Mouse (Mus musculus) myocyte (in vitro differentiated cells): ENCODE measurements at regions not wholly inside any gene's neighbourhood (a gene's known extent, or its start where the extent isn't known, plus 50 kb on each side); places are given as distances from the start of the nearest gene placed in this dataset.

Experiments used
- CEBPB ChIP-seq: IDR thresholded peaks from 2 replicates; pipeline ENCODE4 v1.6.1; 2011; ENCODE audit warnings: mild to moderate bottlenecking, moderate library complexity; ENCODE audit not compliant: poor library complexity, insufficient read depth, severe bottlenecking
- E2F4 ChIP-seq: IDR thresholded peaks from one replicate; pipeline ENCODE4 v1.6.1; 2011; ENCODE audit warnings: mild to moderate bottlenecking, control low read depth, moderate library complexity; ENCODE audit not compliant: insufficient read depth
- MYOD1 ChIP-seq, 3 experiments: IDR thresholded peaks; one replicate each; pipeline ENCODE4 v1.6.1; 2011; ENCODE audit warnings: control low read depth in 2 of 3, low read depth in 2 of 3, mild to moderate bottlenecking in 2 of 3, moderate library complexity in 1 of 3; ENCODE audit not compliant: insufficient read length in 2 of 3, control insufficient read depth in 1 of 3
- POLR2A ChIP-seq: IDR thresholded peaks from one replicate; pipeline ENCODE4 v1.6.1; 2011; ENCODE audit warnings: low read depth, mild to moderate bottlenecking, control low read depth, moderate library complexity; ENCODE audit not compliant: insufficient read length
- TCF12 ChIP-seq: IDR thresholded peaks from one replicate; pipeline ENCODE4 v1.6.1; 2011; ENCODE audit warnings: mild to moderate bottlenecking, control low read depth; ENCODE audit not compliant: poor library complexity, insufficient read depth, severe bottlenecking

DNA sequence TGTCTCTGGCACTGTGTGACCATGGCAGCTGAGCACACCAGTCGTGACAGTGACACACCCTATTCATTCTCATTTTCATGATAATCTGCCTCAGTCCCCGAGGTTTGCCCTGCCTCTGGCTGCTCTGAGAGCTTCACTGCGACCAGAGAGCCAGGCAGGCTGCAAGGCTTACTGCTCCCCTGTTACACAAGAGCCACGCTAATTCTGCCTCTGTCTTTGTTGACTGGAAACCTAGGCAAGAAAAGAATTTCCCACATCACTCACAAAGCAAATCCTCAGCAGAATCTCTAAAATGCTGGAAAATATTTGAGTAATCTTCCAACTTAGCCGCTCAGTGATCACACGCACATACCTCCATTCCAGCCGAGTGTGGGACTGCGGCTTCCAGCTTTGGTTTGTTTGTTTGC, 142.8 kb downstream of the Irs2 start:
- TF ChIP-seq TCF12 (no peak), E2F4 (no peak), MYOD1 (IDR thresholded peaks at IDR 0.05; ENCODE audit: control insufficient read depth in 1 of 3, insufficient read length in 2 of 3, low read depth in 2 of 3) (no peak), CEBPB (no peak), POLR2A (no peak)
